Mouse (Mus musculus) mesoderm, embryonic 11.5 days (tissue): ENCODE measurements at regions not wholly inside any gene's neighbourhood (a gene's known extent, or its start where the extent isn't known, plus 50 kb on each side); places are given as distances from the start of the nearest gene placed in this dataset.

Experiments
- DNase-seq: peaks from one replicate; pipeline ENCODE4 v3.0.0-alpha.2; 2012; ENCODE audit warnings: low read depth, low spot score

GRCm38 (mm10) chr2:95142151-95142550 lies 704.2 kb upstream of the Api5 start:
- DNase-seq, result no peak

- no peak for DNase-seq
These were observed 702.2 kb upstream of the Api5 start for GRCm38 (mm10) chr2:95140116-95140515.

GRCm38 (mm10) chr2:95136636-95137035 lies 698.7 kb upstream of the Api5 start:
- DNase-seq, result no peak

GRCm38 (mm10) chr2:95131181-95131580 lies 693.2 kb upstream of the Api5 start:
- DNase-seq, result peak; percentile 1

- no peak for DNase-seq
These were observed 690.8 kb upstream of the Api5 start for GRCm38 (mm10) chr2:95128721-95129120.

- no peak for DNase-seq
These were observed 681.6 kb upstream of the Api5 start for GRCm38 (mm10) chr2:95119544-95119943.

- DNase-seq, result no peak
These were observed 659.1 kb upstream of the Api5 start for GRCm38 (mm10) chr2:95097055-95097454.

- no peak for DNase-seq
These were observed 616.7 kb upstream of the Api5 start for GRCm38 (mm10) chr2:95054636-95055035.

GRCm38 (mm10) chr2:95053866-95054265 lies 615.9 kb upstream of the Api5 start:
- no peak for DNase-seq
